Mouse (Mus musculus) gastrocnemius, adult 8-10 months (tissue): Measurements from ENCODE around the gene Zfp874b. TPM values are rescaled to one million over a fixed set of nuclear protein-coding genes. Genes with fewer than 3 reads are reported as not detected.
"Not testable (repeated sequence)": the region's sequence is repeated elsewhere in the genome, so short reads cannot be mapped to it uniquely, and the experiment has no call there.

Source experiments
- DNase-seq, 2 experiments: peaks; one replicate each; pipeline ENCODE4 v3.0.0; 2022; ENCODE audit warnings: low spot score in 2 of 2
- total RNA-seq, 4 experiments: library from RNA; stranded (reverse); gene quantifications; 2 replicates each; pipeline ENCODE4 v1.2.4; 2022

The Zfp874b gene
- total RNA-seq, result 10 to 100 TPM; 11.1 to 16.0 (median 13.9) TPM

GRCm38 (mm10) chr13:67483625-67484423 lies at the start of gene Zfp874b:
Gene Zfp874b (minus strand): TSS chr13:67484258.
- DNase-seq, result peak; percentile 80 to 81

- DNase-seq, result no peak
These were observed 43.1 kb upstream of the Zfp874b start for GRCm38 (mm10) chr13:67527049-67527730.

GRCm38 (mm10) chr13:67525753-67526410 lies 41.8 kb upstream of the Zfp874b start, which contains the start of the genes Gm26965 and Zfp87:
Gene Gm26965 (minus strand): TSS chr13:67526151.
Gene Zfp87 (minus strand): TSS chr13:67526177.
- peak; percentile 79 to 83 for DNase-seq

- no peak for DNase-seq
These were observed 16.9 kb upstream of the Zfp874b start for GRCm38 (mm10) chr13:67500908-67501307.

GRCm38 (mm10) chr13:67500084-67500719 lies 16.1 kb upstream of the Zfp874b start, which contains the start of gene Zfp58:
Gene Zfp58 (minus strand): TSS chr13:67500555.
- DNase-seq, result peak; percentile 58 to 64

GRCm38 (mm10) chr13:67495631-67496030 lies 11.6 kb upstream of the Zfp874b start:
- no peak for DNase-seq

GRCm38 (mm10) chr13:67484424-67484811 lies 360 bp upstream of the Zfp874b start:
- DNase-seq, result no peak

- DNase-seq, result no peak
These were observed 2.5 kb downstream of the Zfp874b start for GRCm38 (mm10) chr13:67481528-67481927.

- DNase-seq, result no peak
These were observed 14.8 kb downstream of the Zfp874b start for GRCm38 (mm10) chr13:67469274-67469673.

GRCm38 (mm10) chr13:67463506-67464185 lies 20.4 kb downstream of the Zfp874b start:
- not testable (repeated sequence) for DNase-seq

GRCm38 (mm10) chr13:67452021-67452309 lies 32.1 kb downstream of the Zfp874b start:
- no peak for DNase-seq

- peak; percentile 85 for DNase-seq
These were observed 32.7 kb downstream of the Zfp874b start, which contains the start of gene Zfp874a for GRCm38 (mm10) chr13:67451172-67452020. Gene Zfp874a (minus strand): TSS chr13:67451624.

- not testable (repeated sequence) for DNase-seq
These were observed 47.0 kb downstream of the Zfp874b start for GRCm38 (mm10) chr13:67437095-67437494.

GRCm38 (mm10) chr13:67428116-67428515 lies 55.9 kb downstream of the Zfp874b start:
- DNase-seq, result no peak

- DNase-seq, result not testable (repeated sequence)
These were observed 58.4 kb downstream of the Zfp874b start for GRCm38 (mm10) chr13:67425699-67426098.

- DNase-seq, result not testable (repeated sequence)
These were observed 61.5 kb downstream of the Zfp874b start for GRCm38 (mm10) chr13:67422532-67422931.
